Mouse (Mus musculus) heart, adult 2 months (tissue): ENCODE measurements at regions not wholly inside any gene's neighbourhood (a gene's known extent, or its start where the extent isn't known, plus 50 kb on each side); places are given as distances from the start of the nearest gene placed in this dataset.

ENCODE experiments used
- CTCF ChIP-seq: fragments of 200-600 bp; IDR thresholded peaks from 2 replicates; pipeline ENCODE4 v1.8.1; 2022; ENCODE audit warnings: antibody characterized with exemption, mild to moderate bottlenecking, moderate library complexity
- EP300 ChIP-seq: fragments of 200-500 bp; IDR thresholded peaks from 2 replicates; pipeline ENCODE4 v1.6.1; 2011; ENCODE audit warnings: low read depth, low read length, control low read depth; ENCODE audit not compliant: insufficient read depth
- POLR2A ChIP-seq: fragments of 200-500 bp; IDR thresholded peaks from 2 replicates; pipeline ENCODE4 v1.6.1; 2011; ENCODE audit warnings: mild to moderate bottlenecking, low read depth, low read length, control low read depth; ENCODE audit not compliant: insufficient read depth

- TF ChIP-seq CTCF (no peak), EP300 (no peak), POLR2A (no peak)
These were observed 377.8 kb downstream of the Nr2f2 start for GRCm38 (mm10) chr7:69988704-69989103.
